Mouse (Mus musculus): ENCODE measurements around the gene Dscam. TPM values are rescaled to one million over a fixed set of nuclear protein-coding genes. Genes with fewer than 3 reads are reported as not detected.

Gene Dscam
- polyA plus RNA-seq, 1 experiment from 2014 or later, result 8.2 TPM

GRCm38 (mm10) chr16:96722135-96722534, 448.4 kb downstream of the Dscam start:
- H3K9ac ChIP-seq (ENCODE audit: low read length), result no peak overlapping the region
- H3K9me3 ChIP-seq (replicated peaks; ENCODE audit: control insufficient read depth, low read length), result no peaks in the 10 kb centered on the region
- peaks cover 10% of the 10 kb centered on the region; the same call in 1 of the 2 replicates for H3K4me1 ChIP-seq (ENCODE audit: control insufficient read depth, insufficient read depth, low read length)
- H3K4me3 ChIP-seq (ENCODE audit: low read depth, low read length), result no peak overlapping the region
- no peak overlapping the region for H3K4me2 ChIP-seq (ENCODE audit: low read length)
- WGBS, result 75% methylated on average over 3 of the region's 3 CpGs
- no peak overlapping the region for H3K27ac ChIP-seq (ENCODE audit: low read depth, low read length)
- no peaks in the 10 kb centered on the region for H3K27me3 ChIP-seq (replicated peaks; ENCODE audit: control insufficient read depth, insufficient read depth, low read length)
- no peaks in the 10 kb centered on the region for H3K36me3 ChIP-seq (ENCODE audit: control insufficient read depth, insufficient read depth, low read length)
- no peak for ATAC-seq
- peak; percentile 43 for DNase-seq (ENCODE audit: low spot score)

DNA sequence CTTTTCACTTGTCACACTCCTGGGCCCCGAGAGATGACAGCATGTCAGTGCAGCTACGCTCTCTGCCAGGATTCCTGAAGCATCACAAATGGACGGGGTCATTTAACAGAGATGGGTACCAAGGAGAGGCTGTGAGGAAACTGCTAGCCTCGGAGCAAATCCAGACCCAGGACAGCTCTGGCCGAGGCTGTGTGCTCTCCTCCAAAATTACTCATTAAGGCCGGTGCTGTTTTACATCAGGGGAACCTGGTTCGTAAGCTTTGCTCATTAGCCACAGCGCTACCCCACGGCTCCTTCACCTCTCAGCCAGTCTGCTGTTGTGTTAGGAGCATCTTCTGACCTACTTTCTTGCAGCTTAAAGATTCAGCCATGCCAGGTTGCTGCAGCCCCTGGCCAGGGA, 449.3 kb downstream of the Dscam start:
- no peak for ATAC-seq
- DNase-seq (ENCODE audit: low spot score), result no peak
- Histone ChIP-seq H3K36me3 (ENCODE audit: control insufficient read depth, insufficient read depth, low read length) (no peaks in the 10 kb centered on the region), H3K4me3 (ENCODE audit: low read depth, low read length) (no peak overlapping the region), H3K27ac (ENCODE audit: low read depth, low read length) (no peak overlapping the region; the same call in 1 of the 2 replicates), H3K27me3 (replicated peaks; ENCODE audit: control insufficient read depth, insufficient read depth, low read length) (no peaks in the 10 kb centered on the region), H3K9me3 (replicated peaks; ENCODE audit: control insufficient read depth, low read length) (no peaks in the 10 kb centered on the region), H3K9ac (ENCODE audit: low read length) (no peak overlapping the region; the same call in 1 of the 2 replicates), H3K4me1 (ENCODE audit: control insufficient read depth, insufficient read depth, low read length) (peaks cover 10% of the 10 kb centered on the region; the same call in 1 of the 2 replicates), H3K4me2 (ENCODE audit: low read length) (no peak overlapping the region)
- 65% methylated on average over 9 of the region's 9 CpGs for WGBS

DNA sequence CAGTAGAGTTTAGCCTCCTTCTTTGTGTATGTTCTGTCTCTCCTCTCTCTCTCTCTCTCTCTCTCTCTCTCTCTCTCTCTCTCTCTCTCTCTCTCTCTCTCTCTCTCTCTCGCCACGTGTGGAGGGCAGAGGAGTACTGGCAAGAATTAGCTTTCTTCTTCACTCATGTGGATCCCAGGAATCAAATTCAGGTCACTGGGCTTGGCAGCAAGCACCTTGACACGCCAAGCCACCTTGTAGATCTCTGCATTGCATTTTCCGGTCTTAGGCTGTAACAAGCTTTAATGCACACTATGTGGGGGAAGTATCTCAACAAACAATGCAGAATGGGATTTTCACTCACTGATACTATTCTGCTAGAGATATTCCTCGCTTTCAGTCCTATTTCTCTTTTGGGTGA, 449.9 kb downstream of the Dscam start:
- Histone ChIP-seq H3K4me1 (ENCODE audit: control insufficient read depth, insufficient read depth, low read length) (peaks cover 10% of the 10 kb centered on the region; the same call in 1 of the 2 replicates), H3K4me2 (ENCODE audit: low read length) (no peak overlapping the region), H3K27me3 (replicated peaks; ENCODE audit: control insufficient read depth, insufficient read depth, low read length) (no peaks in the 10 kb centered on the region), H3K27ac (ENCODE audit: low read depth, low read length) (no peak overlapping the region), H3K9ac (ENCODE audit: low read length) (no peak overlapping the region; the same call in 1 of the 2 replicates), H3K36me3 (ENCODE audit: control insufficient read depth, insufficient read depth, low read length) (no peaks in the 10 kb centered on the region), H3K9me3 (replicated peaks; ENCODE audit: control insufficient read depth, low read length) (no peaks in the 10 kb centered on the region), H3K4me3 (ENCODE audit: low read depth, low read length) (no peak overlapping the region)
- WGBS, result 69% methylated on average over 5 of the region's 5 CpGs
- DNase-seq (ENCODE audit: low spot score) (no peak), ATAC-seq (no peak)

- H3K4me3 ChIP-seq (ENCODE audit: low read depth, low read length), result no peak overlapping the region
- no peak overlapping the region for H3K9ac ChIP-seq (ENCODE audit: low read length)
- DNase-seq (ENCODE audit: low spot score) (no peak), ATAC-seq (no peak)
- H3K36me3 ChIP-seq (ENCODE audit: control insufficient read depth, insufficient read depth, low read length), result no peaks in the 10 kb centered on the region
- WGBS, result 3% methylated on average over 2 of the region's 2 CpGs
- no peak overlapping the region for H3K4me2 ChIP-seq (ENCODE audit: low read length)
- 0 out of 2 replicates have a peak, but pooled peaks cover 3% of the 10 kb centered on the region for H3K4me1 ChIP-seq (ENCODE audit: control insufficient read depth, insufficient read depth, low read length)
- no peak overlapping the region for H3K27ac ChIP-seq (ENCODE audit: low read depth, low read length)
- H3K27me3 ChIP-seq (replicated peaks; ENCODE audit: control insufficient read depth, insufficient read depth, low read length), result no peaks in the 10 kb centered on the region
- H3K9me3 ChIP-seq (replicated peaks; ENCODE audit: control insufficient read depth, low read length), result no peaks in the 10 kb centered on the region
These were observed 452.3 kb downstream of the Dscam start for GRCm38 (mm10) chr16:96718221-96718620.

- Histone ChIP-seq H3K4me2 (ENCODE audit: low read length) (no peak overlapping the region), H3K4me1 (ENCODE audit: control insufficient read depth, insufficient read depth, low read length) (0 out of 2 replicates have a peak, but pooled peaks cover 3% of the 10 kb centered on the region), H3K4me3 (ENCODE audit: low read depth, low read length) (no peak overlapping the region), H3K9ac (ENCODE audit: low read length) (no peak overlapping the region), H3K36me3 (ENCODE audit: control insufficient read depth, insufficient read depth, low read length) (no peaks in the 10 kb centered on the region), H3K9me3 (replicated peaks; ENCODE audit: control insufficient read depth, low read length) (no peaks in the 10 kb centered on the region), H3K27me3 (replicated peaks; ENCODE audit: control insufficient read depth, insufficient read depth, low read length) (no peaks in the 10 kb centered on the region), H3K27ac (ENCODE audit: low read depth, low read length) (no peak overlapping the region)
- 94% methylated on average over 2 of the region's 2 CpGs for WGBS
- ATAC-seq, result no peak
- DNase-seq (ENCODE audit: low spot score), result no peak
These were observed 453.9 kb downstream of the Dscam start for GRCm38 (mm10) chr16:96716633-96717032.

DNA sequence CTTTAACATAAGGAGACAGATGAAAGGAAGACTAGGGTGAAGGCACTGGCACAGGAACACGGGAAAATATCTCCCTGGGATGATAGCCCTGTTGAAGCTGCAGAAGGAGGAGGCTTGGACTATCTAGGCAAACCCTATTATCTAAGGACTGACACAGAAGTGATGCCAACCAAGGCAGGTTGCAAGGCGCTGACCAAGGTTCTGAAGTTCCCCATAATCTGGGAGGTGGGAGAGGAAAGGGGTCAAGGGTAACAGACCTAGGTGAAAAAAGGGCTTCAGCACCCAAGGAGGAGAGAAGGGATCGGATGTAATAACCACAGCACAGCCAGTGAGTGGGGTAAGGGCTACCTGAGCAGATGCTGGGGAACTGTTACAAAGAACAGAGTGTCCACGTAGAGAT, 458.6 kb downstream of the Dscam start:
- Histone ChIP-seq H3K27ac (ENCODE audit: low read depth, low read length) (no peak overlapping the region), H3K9me3 (replicated peaks; ENCODE audit: control insufficient read depth, low read length) (no peaks in the 10 kb centered on the region), H3K36me3 (ENCODE audit: control insufficient read depth, insufficient read depth, low read length) (no peaks in the 10 kb centered on the region), H3K4me1 (ENCODE audit: control insufficient read depth, insufficient read depth, low read length) (no peaks in the 10 kb centered on the region), H3K4me2 (ENCODE audit: low read length) (no peak overlapping the region), H3K27me3 (replicated peaks; ENCODE audit: control insufficient read depth, insufficient read depth, low read length) (no peaks in the 10 kb centered on the region), H3K4me3 (ENCODE audit: low read depth, low read length) (no peak overlapping the region), H3K9ac (ENCODE audit: low read length) (no peak overlapping the region)
- WGBS, result 52% methylated on average over 4 of the region's 4 CpGs
- ATAC-seq (no peak), DNase-seq (ENCODE audit: low spot score) (no peak)

- 90% methylated on average over 3 of the region's 3 CpGs for WGBS
- no peak overlapping the region for H3K4me3 ChIP-seq (ENCODE audit: low read depth, low read length)
These were observed 470.0 kb downstream of the Dscam start for GRCm38 (mm10) chr16:96700551-96700950.

DNA sequence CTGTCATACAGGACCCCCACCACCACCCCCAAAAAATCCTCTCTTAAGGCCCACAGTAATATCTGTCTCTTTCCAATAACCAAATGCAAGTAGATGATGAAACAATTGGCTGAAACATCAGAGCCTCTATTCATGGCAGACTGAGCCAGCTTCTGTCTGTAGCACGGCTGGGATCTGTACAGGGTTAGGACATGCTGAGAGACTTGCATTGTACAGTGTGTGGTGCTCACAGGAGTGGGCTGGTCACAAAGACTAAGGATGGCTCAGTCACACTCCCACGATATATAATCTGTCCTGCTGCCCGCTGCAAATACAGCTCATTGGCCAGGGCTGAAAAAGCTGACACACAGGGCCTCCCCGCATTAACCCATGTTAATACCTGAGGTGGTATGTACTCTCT, 474.7 kb downstream of the Dscam start:
- Histone ChIP-seq H3K27me3 (replicated peaks; ENCODE audit: control insufficient read depth, insufficient read depth, low read length) (no peaks in the 10 kb centered on the region), H3K4me1 (ENCODE audit: control insufficient read depth, insufficient read depth, low read length) (no peaks in the 10 kb centered on the region), H3K4me3 (ENCODE audit: low read depth, low read length) (no peak overlapping the region), H3K4me2 (ENCODE audit: low read length) (no peak overlapping the region), H3K9ac (ENCODE audit: low read length) (no peak overlapping the region), H3K36me3 (ENCODE audit: control insufficient read depth, insufficient read depth, low read length) (no peaks in the 10 kb centered on the region), H3K9me3 (replicated peaks; ENCODE audit: control insufficient read depth, low read length) (no peaks in the 10 kb centered on the region), H3K27ac (ENCODE audit: low read depth, low read length) (no peak overlapping the region)
- peak; percentile 23 for DNase-seq (ENCODE audit: low spot score)
- WGBS, result 65% methylated on average over 4 of the region's 4 CpGs
- ATAC-seq, result peak; percentile 57; the same call in 1 of the 2 replicates

More at GRCm38 (mm10) chr16:96700551-96700950, 470.0 kb downstream of the Dscam start:
- no peaks in the 10 kb centered on the region for H3K27me3 ChIP-seq (replicated peaks; ENCODE audit: control insufficient read depth, insufficient read depth, low read length)
- H3K9me3 ChIP-seq (replicated peaks; ENCODE audit: control insufficient read depth, low read length), result no peaks in the 10 kb centered on the region
- no peaks in the 10 kb centered on the region for H3K4me1 ChIP-seq (ENCODE audit: control insufficient read depth, insufficient read depth, low read length)
- H3K4me2 ChIP-seq (ENCODE audit: low read length), result no peak overlapping the region
- DNase-seq (ENCODE audit: low spot score) (no peak), ATAC-seq (no peak)
- H3K9ac ChIP-seq (ENCODE audit: low read length), result no peak overlapping the region
- no peaks in the 10 kb centered on the region for H3K36me3 ChIP-seq (ENCODE audit: control insufficient read depth, insufficient read depth, low read length)
- no peak overlapping the region for H3K27ac ChIP-seq (ENCODE audit: low read depth, low read length)

DNA sequence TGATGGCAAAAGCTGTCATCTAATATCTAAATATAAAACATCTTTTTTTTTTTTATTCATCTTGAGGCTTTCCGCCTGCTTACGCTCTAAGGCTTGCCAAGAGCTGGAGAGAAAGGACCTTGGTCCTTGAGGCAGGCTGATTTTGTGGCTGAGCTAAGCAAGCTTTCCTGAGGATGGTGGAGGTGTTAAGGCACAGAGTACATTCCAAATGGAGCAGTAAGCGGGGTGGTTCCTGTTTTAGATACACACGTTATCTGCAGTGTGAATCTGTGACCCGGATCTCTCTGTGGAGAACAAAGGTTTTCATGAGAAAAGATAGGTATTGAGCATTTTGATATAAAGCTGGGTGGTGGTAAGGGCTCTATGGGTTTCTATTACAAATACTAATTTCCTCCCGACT, 479.0 kb downstream of the Dscam start:
- no peaks in the 10 kb centered on the region for H3K4me1 ChIP-seq (ENCODE audit: control insufficient read depth, insufficient read depth, low read length)
- H3K36me3 ChIP-seq (ENCODE audit: control insufficient read depth, insufficient read depth, low read length), result no peaks in the 10 kb centered on the region
- no peak overlapping the region for H3K27ac ChIP-seq (ENCODE audit: low read depth, low read length)
- no peak overlapping the region for H3K9ac ChIP-seq (ENCODE audit: low read length)
- ATAC-seq (no peak), DNase-seq (ENCODE audit: low spot score) (no peak)
- no peak overlapping the region for H3K4me2 ChIP-seq (ENCODE audit: low read length)
- no peaks in the 10 kb centered on the region for H3K27me3 ChIP-seq (replicated peaks; ENCODE audit: control insufficient read depth, insufficient read depth, low read length)
- H3K9me3 ChIP-seq (replicated peaks; ENCODE audit: control insufficient read depth, low read length), result no peaks in the 10 kb centered on the region
- H3K4me3 ChIP-seq (ENCODE audit: low read depth, low read length), result no peak overlapping the region
- WGBS, result 88% methylated on average over 6 of the region's 6 CpGs

All from forebrain, embryonic 14.5 days (tissue).